Mouse (Mus musculus) monocyte, adult 5-6 weeks (primary cell): ENCODE data around the gene Ddx17. TPM values are rescaled to one million over a fixed set of nuclear protein-coding genes. Genes with fewer than 3 reads are reported as not detected.

Experiments used
- ATAC-seq: fragments of 153-309, 156-312 bp; replicated peaks from 2 replicates; pipeline ENCODE4 v1.8.0; 2017; ENCODE audit warnings: mild to moderate bottlenecking; ENCODE audit not compliant: low TSS enrichment, insufficient number of reproducible peaks, severe bottlenecking, poor library complexity, low FRiP score
- total RNA-seq: library from RNA; stranded (forward); fragments of 200-1000, 200-491, 200-594 nt; gene quantifications from 3 replicates; pipeline ENCODE4 v1.2.3, GENCODE M21; 2017

The Ddx17 gene
- total RNA-seq, 1 experiment from 2014 or later, result 261 TPM

DNA sequence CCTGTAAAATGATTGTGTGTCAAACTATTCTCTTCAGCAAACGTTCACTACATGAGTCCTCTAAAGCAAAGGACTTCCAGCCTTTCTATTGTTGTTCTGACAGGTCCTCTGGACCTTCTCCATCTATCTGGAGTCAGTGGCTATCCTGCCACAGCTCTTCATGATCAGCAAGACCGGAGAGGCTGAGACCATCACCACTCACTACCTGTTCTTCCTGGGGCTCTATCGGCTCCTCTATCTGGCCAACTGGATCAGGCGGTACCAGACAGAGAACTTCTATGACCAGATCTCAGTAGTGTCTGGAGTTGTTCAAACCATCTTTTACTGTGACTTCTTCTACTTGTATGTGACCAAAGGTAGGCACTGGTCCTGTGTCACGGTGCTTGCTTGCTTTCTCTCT is 21.0 kb downstream of the Ddx17 start:
- no peak for ATAC-seq

DNA sequence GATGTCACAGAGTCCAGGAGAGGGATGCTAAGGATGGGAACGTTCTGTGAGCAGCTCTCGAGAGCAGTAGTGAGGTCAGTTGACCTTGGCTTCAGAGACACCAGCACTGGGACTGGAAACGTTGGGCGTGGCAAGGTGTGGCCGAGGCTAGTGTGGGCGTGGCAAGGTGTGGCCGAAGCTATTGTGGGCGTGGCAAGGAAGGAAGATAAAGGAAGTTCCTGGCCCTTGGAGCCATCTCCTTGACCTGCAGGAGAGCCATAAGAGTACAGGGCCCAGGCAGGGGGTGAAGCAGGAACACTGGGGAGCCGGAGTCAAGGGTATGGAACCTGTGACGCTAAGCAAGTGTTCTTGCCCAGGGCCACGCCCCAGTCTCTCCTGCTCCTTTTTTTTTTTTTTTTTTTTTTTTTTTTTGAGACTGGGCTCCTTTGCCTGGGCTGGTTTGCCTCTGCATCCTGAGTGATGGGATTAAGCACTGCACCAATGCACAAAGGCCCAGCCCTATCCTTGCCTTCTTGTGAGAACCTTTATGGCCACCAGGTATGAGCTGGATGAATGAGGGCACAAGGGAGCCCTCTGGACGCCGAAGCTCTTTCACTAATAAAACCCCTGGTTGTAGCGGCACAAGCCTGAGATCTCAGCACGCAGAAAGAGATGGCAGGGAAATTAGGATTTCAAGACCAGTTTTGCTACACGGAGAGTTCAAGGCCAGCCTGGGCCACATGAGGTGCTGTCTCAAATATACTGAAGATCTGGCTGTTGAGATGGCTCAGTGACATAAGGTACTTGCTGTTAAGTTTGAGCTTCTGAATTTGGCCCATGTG is 26.9 kb downstream of the Ddx17 start:
- ATAC-seq, result no peak

DNA sequence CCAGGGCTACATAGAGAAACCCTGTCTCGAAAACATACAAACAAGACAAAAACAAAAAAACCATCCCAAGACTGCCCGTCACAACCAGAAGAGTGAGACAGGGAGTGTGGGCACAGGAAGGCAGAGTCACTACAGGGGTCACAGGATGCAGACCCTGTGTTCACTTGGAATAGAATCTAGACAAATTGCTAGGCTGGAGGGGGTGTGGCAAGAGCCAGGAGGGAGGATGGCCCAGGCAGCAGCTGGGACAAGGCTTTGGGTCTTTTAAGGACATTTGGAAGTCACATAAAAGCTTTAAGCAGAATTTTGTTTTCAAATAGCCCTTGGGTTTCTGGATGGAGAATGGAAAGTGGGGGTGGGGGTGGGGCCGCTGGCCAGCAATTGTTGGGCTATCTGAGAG is 28.0 kb downstream of the Ddx17 start:
- ATAC-seq, result no peak

DNA sequence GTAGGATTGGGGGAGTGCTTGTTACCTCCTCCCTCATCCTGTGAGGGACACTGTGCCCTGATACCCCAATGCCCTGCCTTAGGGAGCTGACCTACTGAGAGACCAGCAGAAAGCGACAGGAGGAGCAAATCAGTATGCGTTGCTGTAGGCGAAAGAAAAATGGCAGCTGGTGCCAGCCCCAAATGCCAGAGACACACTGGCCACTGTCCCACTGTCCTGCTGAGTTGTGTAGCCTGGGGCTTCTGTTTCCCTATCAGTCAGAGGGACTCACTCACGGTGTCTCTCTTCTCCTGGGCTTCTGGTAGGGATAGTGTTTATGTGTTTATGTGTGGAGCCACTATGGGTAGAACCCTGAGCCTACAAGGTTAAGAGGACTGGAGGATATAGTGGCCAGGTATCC is 28.8 kb downstream of the Ddx17 start:
- no peak for ATAC-seq

DNA sequence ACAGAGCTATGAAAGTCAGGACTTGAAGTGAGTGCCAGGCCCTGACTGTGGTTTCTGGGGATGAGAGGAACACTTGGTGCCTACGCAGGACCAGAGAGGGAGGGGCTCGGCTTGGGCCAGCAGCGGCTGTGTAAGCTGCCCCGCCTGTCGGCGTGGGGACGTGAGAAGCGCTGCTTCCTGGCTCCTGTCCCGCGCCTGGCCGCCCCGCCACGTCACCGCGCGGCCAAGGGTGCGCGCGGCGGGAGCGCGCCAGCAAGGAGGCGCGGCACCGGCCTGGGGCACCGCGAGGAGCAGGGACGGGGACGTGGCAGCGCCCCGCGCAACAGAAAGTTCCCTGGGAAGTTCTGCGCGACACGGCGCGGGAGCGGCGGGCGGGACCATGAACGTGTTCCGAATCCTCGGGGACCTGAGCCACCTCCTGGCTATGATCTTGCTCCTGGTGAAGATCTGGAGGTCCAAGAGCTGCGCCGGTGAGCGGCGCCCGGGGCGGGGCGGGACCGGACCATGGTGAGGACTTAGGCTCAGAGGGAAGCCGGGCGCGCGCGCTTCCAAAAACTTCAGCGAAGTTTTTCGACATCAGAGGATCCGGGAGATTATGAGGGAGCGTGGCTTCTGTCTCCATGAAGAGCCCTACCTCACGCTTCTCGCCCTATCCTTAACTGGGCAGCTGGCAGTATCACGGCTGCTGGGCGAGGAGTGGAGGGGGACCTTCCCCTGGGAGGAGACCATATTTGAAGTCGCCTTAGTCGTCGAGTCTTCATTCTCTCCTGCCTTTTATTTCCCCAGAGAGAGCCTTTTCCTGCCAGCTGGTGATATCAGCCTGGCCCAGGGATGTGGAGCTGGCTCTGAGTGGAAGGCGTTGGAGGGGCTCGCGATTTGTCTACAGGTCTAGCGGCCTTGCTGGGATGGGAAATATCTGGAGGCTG is 30.1 kb downstream of the Ddx17 start, which contains the start of gene Kdelr3:
TSS of gene Kdelr3 (plus strand) at position 241 of the 926 bp plus-strand sequence.
- ATAC-seq, result no peak

DNA sequence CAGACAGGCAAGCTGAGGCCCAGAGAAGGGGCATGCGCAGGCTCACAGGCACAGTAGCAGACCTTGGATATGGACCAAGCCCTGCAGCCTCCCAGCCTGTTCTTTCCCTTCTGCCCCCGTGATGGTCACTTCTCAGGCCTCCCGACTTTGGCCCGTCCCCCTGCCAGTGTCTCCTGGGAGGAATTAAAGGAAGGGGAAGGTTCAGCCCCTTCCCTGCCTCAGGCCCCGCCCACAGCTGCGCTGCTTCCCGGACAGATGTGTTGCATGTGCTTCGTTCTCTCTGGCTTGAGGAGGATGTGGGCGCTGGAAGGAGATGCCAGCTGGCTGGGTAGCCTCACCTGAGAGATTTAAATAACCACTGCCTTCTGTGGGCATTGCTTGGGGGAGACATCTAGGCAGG is 32.6 kb downstream of the Ddx17 start:
- ATAC-seq, result no peak

DNA sequence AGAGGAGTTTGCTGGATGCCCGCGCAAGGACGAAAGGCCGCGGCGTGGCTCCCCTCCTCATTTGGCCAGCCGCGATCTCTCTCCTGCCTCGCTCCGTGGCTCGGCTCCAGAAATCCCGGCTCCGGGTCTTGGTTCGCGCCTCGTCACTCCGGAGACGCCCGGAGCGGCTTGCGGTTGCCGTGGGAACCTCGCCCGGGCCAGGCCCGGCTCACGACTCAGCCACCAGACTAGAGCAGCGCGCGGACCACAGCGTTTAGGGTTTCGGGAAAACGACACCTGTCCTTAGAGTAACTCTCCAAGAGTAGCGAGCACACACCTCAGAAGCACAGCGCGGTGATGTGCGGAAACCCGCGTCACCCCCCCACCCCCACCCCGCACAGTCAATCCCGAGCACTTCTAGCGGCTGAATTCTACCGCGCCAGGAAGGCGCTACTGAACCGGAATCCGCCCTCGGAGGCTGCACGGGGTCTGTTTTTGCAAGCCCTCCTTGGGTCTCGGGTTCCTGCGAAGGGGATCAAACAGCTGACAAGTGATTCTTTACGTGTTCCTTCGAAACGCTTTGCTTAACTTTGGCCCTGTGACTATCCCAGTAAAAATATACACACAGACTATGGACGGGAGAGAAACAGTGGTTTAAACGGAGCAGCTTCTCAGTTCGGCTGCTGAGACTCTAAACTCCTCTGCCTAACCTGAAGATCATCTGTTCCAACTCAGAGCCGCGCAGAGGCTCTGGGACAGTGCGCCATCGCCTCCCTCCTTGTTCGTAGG is 34.8 kb downstream of the Ddx17 start:
- no peak for ATAC-seq

DNA sequence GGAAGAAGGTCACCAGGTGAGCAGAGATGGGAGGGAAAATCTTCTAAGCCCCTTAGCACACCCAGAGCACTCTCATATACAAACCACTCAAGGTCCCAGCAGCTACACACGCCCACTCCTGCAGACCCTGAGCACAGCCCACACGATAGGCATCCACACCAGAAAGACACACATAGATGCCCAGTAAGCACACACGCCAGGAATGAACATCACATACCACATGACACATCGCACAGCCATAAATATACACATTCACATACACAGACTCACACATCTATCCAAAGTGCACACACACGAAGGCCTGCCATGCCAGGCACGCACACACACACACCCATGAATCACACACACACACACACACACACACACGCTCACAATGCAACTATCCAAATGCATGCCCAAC is 36.1 kb downstream of the Ddx17 start:
- ATAC-seq, result no peak

DNA sequence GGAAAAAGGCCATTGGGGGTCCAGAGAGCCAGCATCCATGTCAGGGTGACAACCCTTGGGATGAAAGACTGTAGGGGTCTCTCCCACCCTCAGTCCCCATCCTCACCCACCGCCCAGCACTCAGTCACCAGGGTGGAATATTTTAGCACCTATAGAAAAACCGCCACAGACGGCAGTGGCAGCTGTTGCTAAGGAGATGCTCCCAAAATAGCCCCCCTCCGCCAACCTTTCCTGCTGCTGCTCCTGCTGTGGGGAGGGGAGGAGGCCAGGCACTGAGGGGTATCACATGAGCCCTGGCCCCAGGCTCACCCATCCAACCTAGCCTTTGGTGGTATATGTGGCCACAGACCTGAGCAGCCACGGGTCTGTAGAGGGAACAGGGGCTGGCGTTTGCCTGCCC is 36.5 kb downstream of the Ddx17 start:
- ATAC-seq, result no peak

DNA sequence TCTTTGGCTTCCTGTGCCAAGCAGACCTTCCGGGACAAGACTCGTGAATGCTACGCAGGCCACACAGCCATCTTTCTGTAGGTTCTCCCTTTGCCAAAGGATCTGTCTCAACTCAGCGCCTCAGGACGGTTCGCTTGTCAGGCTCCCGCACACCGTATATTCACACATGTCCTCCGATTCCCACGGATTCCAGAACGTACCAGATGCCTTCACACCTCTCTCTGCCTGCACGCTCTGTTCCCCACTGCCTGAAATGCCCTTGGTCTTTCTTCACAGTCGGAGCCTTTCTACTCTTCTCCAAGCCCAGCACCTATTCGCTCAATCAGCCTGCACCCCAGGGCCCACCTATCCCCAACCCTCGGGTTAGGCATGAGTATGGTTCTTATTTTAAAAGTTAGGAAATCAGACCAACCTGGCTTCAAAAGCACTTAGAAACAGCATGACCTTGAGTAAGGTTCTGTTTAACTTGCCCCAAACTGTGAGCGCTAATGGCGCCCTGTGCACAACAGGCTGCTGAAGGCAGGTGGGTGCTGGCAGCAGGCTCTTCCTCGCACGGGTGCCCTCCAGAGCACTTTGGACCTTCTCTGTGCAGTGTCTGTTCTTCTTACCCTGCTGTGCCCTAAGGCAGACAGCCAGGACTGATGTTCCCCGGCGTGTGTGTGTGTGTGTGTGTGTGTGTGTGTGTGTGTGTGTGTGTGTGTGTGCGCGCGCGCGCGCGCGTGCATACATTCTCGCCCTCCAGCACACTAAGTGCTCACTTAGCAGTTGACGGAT is 39.3 kb downstream of the Ddx17 start:
- no peak for ATAC-seq

DNA sequence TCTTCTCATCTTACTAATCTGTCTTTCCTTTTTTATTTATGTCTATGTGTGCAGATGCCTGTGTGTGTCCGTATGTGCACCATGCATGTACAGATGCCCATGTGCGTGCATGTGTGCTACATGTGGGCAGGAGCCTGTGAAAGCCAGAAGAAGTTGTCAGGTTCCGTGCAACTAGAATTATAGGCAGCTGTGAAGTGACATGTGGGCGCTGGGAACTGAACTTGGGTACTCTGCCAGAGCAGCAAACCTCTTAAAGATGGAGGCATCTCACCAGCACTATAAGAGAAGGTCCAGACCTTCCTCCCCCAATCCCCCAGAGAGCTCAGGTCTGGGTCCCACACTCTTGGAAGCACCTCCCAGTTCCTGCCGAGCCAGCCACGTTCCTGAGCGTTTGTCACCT is 40.1 kb downstream of the Ddx17 start:
- no peak for ATAC-seq

DNA sequence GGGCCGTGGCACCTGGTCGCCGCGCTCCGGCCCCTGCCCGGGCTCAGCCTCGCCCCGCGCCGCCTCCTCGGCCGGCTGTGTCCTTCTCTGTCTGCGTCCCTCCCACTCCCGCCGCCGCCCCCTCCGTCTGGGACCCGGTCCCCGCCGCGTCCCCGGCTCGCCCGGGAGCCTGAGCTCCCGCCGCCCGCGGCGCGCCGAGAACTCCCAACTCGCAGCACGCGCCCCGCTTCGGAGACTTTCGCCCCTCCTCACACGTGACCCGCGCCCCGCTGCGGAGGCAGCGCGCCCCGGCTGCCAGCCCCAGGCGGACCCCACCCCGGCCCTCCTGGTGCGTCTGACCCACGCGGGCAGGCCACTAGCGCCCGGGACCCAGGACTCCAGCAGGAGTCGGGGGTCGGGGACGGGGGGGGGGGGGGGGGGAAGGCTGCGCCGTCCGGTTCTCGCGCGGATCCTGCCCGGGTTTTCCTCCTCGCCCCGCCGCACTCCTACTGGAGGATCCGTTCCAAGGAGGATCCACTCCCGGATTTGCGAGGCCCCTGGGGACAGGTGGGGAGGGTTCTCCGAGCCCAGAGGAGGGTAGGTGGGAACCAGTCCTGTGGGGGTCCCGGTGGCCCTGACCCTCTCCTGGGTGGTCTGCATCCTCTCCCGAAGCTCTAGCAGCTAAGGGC is 40.8 kb downstream of the Ddx17 start:
- no peak for ATAC-seq

DNA sequence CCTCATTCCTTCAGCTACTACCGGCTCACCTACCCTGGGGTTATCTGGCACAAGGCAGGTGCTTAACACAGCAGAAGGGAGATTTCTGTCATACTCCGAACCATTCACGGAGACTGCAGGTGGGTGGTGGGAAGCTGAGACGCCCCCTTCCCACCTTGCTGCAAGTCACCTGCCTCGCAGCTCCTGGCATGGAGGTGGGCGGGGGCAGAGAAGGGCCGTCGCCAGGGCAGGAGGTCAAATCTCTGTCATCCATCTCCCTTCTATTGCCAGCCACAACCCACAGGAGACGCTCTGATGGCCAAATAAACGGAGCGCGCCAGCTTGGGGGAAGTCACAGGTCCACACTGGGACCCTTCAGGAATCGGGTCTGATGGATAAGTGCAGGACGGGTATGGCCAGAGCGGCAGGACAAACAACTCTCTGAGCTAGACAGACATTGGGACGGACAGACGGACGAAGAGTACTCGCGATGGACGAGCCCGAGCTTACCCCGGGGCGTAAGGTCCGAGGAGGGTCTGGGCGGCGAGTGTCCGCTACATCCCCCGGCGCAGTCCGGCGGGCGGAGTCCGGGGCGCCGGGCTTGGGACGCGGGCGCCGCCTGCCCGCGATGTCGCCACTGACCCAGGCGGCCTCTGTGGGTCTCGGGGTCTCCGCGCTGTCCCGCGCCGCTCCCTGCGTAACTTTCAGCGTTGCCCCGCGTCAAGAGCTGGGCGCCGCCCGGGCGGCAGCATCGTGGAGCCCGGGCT is 41.7 kb downstream of the Ddx17 start, which contains the start of gene Kcnj4:
TSS of gene Kcnj4 (minus strand) at position 535 of the 746 bp plus-strand sequence.
- no peak for ATAC-seq

DNA sequence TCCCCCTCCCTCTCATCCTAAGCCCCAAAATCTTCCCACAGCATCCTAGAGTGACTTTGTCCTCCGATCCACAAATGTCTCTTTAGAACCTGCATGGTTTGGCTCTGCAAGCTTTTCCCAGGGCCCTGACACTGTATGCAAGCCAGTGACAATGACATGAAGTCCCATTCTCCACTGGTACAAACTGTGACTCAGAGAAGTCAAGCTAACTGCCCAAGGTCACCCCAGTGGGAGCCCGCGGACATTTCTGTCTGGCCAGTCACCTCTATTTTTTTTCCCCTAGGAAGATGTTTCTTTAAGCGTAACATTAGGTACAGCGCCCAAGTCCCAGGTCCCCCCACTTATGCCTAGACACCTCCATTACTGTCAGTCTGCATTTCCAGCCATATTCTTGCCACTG is 43.1 kb downstream of the Ddx17 start:
- no peak for ATAC-seq

DNA sequence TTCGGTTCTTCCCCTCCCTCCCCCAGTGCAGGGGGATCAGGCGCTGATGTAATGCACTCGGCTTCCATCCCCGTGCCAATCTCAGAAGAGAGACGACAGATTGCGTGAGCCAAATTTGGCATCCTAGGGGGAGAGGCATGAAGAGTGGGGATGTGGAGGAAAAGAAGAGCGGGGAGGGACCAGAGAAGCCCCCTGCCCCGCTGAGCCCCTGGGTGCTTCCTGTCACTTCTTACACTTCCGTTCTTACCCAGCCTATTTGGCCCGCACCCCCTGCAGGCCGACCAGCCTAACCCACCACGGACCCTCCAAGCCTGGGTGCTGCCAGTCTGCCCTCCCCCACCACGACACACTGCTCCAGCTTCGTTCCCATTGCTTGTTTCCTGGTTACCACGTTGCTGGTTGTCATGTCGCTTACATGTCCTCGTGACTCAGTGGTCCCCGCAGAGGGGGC is 43.6 kb downstream of the Ddx17 start:
- no peak for ATAC-seq

DNA sequence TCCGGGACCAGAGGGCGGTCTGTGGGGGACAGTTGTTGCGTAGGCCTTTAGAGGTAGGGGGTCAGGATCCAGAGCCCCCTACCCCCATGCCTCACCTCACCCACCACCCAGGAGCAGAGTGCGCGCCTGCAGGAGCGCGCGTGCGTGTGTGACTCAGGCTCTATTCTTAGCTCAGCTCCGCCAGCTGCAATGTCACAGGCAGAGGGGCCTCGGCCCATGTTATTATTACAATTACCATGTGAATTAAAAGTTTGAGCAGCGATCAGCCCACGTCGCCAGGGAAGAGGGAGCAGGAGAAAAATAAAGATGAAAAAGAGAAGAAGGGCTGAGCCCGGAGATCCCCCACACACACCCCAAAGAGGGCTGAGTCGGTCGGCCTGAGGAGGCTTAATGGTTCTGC is 46.4 kb downstream of the Ddx17 start:
- no peak for ATAC-seq

DNA sequence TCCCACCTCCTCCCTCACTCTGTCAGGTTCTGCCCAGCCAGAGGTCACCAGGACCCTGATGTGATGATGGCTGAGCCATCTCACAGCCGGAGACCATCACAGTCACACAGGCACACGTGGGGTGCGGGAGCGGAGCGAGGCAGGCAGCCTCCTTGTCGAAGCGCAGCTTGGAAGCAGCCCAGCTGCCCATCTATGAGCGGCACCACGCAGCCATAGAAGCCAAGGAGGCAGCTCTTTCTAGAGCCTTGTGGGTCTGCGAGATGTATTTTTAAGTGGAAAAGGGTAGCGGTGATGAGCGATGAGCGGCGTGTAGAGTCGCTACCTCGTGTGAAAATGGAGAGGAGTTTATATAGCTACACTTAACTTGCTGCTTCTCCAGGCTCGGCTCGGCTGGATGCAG is 53.0 kb downstream of the Ddx17 start:
- no peak for ATAC-seq
